Mouse (Mus musculus): ENCODE data around the gene Lrrn4cl. TPM values are rescaled to one million over a fixed set of nuclear protein-coding genes. Genes with fewer than 3 reads are reported as not detected.

Lrrn4cl gene
- polyA plus RNA-seq, 2 experiments from 2014 or later, result 1.2 TPM; not detected in 1

Other genes with a start within 250 kb of the Lrrn4cl start
- gene Slc22a6, start 232.7 kb upstream of the Lrrn4cl start, polyA plus RNA-seq (2017; shearing (Covaris generic)), result under 1 TPM; 0.06 to 0.58 TPM
- under 1 TPM; 0.07 to 0.15 TPM for gene Chrm1, start 187.0 kb upstream of the Lrrn4cl start, polyA plus RNA-seq (2017; shearing (Covaris generic))
- gene Slc3a2, start 127.4 kb upstream of the Lrrn4cl start, polyA plus RNA-seq (2017; shearing (Covaris generic)), result 100 to 1,000 TPM; 155 to 158 TPM
- gene Wdr74, start 114.9 kb upstream of the Lrrn4cl start, polyA plus RNA-seq (2017; shearing (Covaris generic)), result 10 to 100 TPM; 67.5 to 85.9 TPM
- under 1 TPM in 1 of 2 experiments, not detected in 1; 0.60 TPM for gene 1700092M07Rik, start 110.0 kb upstream of the Lrrn4cl start, polyA plus RNA-seq (2017; shearing (Covaris generic))
- gene Stx5a, start 109.4 kb upstream of the Lrrn4cl start, polyA plus RNA-seq (2017; shearing (Covaris generic)), result 100 to 1,000 TPM; 143 to 155 TPM
- gene Nxf1, start 93.7 kb upstream of the Lrrn4cl start, polyA plus RNA-seq (2017; shearing (Covaris generic)), result 100 to 1,000 TPM; 255 to 317 TPM
- 10 to 100 TPM; 88.2 to 88.6 TPM for gene Tmem223, start 79.8 kb upstream of the Lrrn4cl start, polyA plus RNA-seq (2017; shearing (Covaris generic))
- 100 to 1,000 TPM; 159 to 171 TPM for gene Tmem179b, start 76.3 kb upstream of the Lrrn4cl start, polyA plus RNA-seq (2017; shearing (Covaris generic))
- 10 to 100 TPM; 13.3 to 16.6 TPM for gene Taf6l, start 64.4 kb upstream of the Lrrn4cl start, polyA plus RNA-seq (2017; shearing (Covaris generic))
- 100 to 1,000 TPM; 140 to 144 TPM for gene Polr2g, start 52.2 kb upstream of the Lrrn4cl start, polyA plus RNA-seq (2017; shearing (Covaris generic))
- 1 to 10 TPM; 2.7 to 4.7 TPM for gene Zbtb3, start 48.2 kb upstream of the Lrrn4cl start, polyA plus RNA-seq (2017; shearing (Covaris generic))
- 10 to 100 TPM; 41.8 to 55.6 TPM for gene Ttc9c, start 31.4 kb upstream of the Lrrn4cl start, polyA plus RNA-seq (2017; shearing (Covaris generic))
- 10 to 100 TPM in 1 of 2 experiments, 1 to 10 TPM in 1; 8.6 to 15.5 TPM for gene Hnrnpul2, start 30.8 kb upstream of the Lrrn4cl start, polyA plus RNA-seq (2017; shearing (Covaris generic))
- not detected for gene AC129217.1, start 21.0 kb upstream of the Lrrn4cl start, polyA plus RNA-seq (2017; shearing (Covaris generic))
- 10 to 100 TPM; 87.2 to 89.9 TPM for gene Bscl2, start 13.3 kb upstream of the Lrrn4cl start, polyA plus RNA-seq (2017; shearing (Covaris generic))
- gene Gng3, start 11.6 kb upstream of the Lrrn4cl start, polyA plus RNA-seq (2017; shearing (Covaris generic)), result under 1 TPM; 0.29 to 0.80 TPM
- 100 to 1,000 TPM; 145 to 156 TPM for gene Ubxn1, start 20.7 kb downstream of the Lrrn4cl start, polyA plus RNA-seq (2017; shearing (Covaris generic))
- gene Uqcc3, start 30.2 kb downstream of the Lrrn4cl start, polyA plus RNA-seq (2017; shearing (Covaris generic)), result 10 to 100 TPM; 71.1 to 77.2 TPM
- gene Lbhd1, start 33.0 kb downstream of the Lrrn4cl start, polyA plus RNA-seq (2017; shearing (Covaris generic)), result 100 to 1,000 TPM in 1 of 2 experiments, 10 to 100 TPM in 1; 99.3 to 105 TPM
- not detected for gene Gm49403, start 33.2 kb downstream of the Lrrn4cl start, polyA plus RNA-seq (2017; shearing (Covaris generic))
- gene 1810009A15Rik, start 38.1 kb downstream of the Lrrn4cl start, polyA plus RNA-seq (2017; shearing (Covaris generic)), result 10 to 100 TPM; 39.7 to 55.4 TPM
- not detected for gene Gm49416, start 38.2 kb downstream of the Lrrn4cl start, polyA plus RNA-seq (2017; shearing (Covaris generic))
- gene Ints5, start 42.2 kb downstream of the Lrrn4cl start, polyA plus RNA-seq (2017; shearing (Covaris generic)), result 10 to 100 TPM; 35.8 to 44.9 TPM
- gene Ganab, start 47.3 kb downstream of the Lrrn4cl start, polyA plus RNA-seq (2017; shearing (Covaris generic)), result 100 to 1,000 TPM; 108 to 118 TPM
- 10 to 100 TPM; 52.1 to 63.5 TPM for gene B3gat3, start 69.6 kb downstream of the Lrrn4cl start, polyA plus RNA-seq (2017; shearing (Covaris generic))
- gene Rom1, start 78.6 kb downstream of the Lrrn4cl start, polyA plus RNA-seq (2017; shearing (Covaris generic)), result 10 to 100 TPM; 10.2 to 16.3 TPM
- gene Eml3, start 78.8 kb downstream of the Lrrn4cl start, polyA plus RNA-seq (2017; shearing (Covaris generic)), result 100 to 1,000 TPM in 1 of 2 experiments, 10 to 100 TPM in 1; 77.4 to 100 TPM
- gene Mta2, start 91.1 kb downstream of the Lrrn4cl start, polyA plus RNA-seq (2017; shearing (Covaris generic)), result 100 to 1,000 TPM; 231 to 276 TPM
- gene Tut1, start 103.1 kb downstream of the Lrrn4cl start, polyA plus RNA-seq (2017; shearing (Covaris generic)), result 10 to 100 TPM; 37.6 to 40.5 TPM
- gene Eef1g, start 116.3 kb downstream of the Lrrn4cl start, polyA plus RNA-seq (2017; shearing (Covaris generic)), result 100 to 1,000 TPM; 264 to 300 TPM
- gene Ahnak, start 138.5 kb downstream of the Lrrn4cl start, polyA plus RNA-seq (2017; shearing (Covaris generic)), result 10 to 100 TPM; 58.4 to 93.3 TPM
- gene Scgb1a1, start 237.2 kb downstream of the Lrrn4cl start, polyA plus RNA-seq (2017; shearing (Covaris generic)), result not detected

Data from inflammation-experienced regulatory T-cells (primary cell).